Mouse (Mus musculus): Measurements from ENCODE around the gene Tmem144.

DNA sequence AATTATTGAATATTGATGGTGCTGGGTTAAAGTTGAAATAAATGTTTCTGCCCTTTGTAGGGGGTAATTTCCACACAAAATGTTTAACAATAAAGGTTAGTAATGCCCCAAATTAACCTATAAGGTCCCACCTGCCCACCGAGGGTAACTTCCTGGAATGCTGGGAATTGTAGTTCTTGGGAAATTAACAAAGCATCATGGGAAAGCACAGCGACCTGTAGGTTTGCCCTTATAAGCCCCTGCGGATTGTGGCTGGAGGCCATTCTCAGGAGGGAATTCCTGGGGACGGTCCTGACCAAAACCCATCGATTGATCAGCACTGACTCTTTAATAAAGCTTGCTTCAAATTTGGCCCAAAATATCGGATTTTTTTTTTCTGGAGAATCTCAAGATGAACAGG, 1.9 kb downstream of the Tmem144 start:
- no peak for TF ChIP-seq CTCF (IDR thresholded peaks at IDR 0.05; ENCODE audit: control insufficient read depth, insufficient read depth, low read length)
- TF ChIP-seq POLR2A (IDR thresholded peaks at IDR 0.05; ENCODE audit: borderline replicate concordance, control insufficient read depth, low read depth, low read length) = no peak
